Mouse (Mus musculus): ENCODE data around the gene Sytl2.

Gene Sytl2

DNA sequence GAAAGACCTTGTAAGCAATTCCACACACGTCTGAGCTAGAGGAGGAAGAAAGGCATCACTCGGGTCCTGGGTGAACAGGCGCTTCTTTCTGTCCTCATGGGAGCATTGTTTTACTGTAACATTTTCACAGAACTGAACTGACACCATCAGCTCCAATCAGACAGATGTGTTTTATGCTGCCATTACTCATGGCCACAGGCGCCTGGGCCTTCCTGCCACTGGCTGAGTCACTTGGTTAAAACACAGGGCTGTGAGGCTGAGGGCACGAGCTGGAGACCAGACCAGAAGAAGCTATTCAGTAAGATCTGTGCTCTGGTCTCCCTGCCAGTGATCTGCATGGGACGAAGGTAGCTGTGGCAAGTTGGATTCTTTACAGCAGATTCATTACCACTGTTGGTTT, 6.0 kb downstream of the Sytl2 start:
- DNase-seq (ENCODE audit: low read depth, low spot score), result no peak

DNA sequence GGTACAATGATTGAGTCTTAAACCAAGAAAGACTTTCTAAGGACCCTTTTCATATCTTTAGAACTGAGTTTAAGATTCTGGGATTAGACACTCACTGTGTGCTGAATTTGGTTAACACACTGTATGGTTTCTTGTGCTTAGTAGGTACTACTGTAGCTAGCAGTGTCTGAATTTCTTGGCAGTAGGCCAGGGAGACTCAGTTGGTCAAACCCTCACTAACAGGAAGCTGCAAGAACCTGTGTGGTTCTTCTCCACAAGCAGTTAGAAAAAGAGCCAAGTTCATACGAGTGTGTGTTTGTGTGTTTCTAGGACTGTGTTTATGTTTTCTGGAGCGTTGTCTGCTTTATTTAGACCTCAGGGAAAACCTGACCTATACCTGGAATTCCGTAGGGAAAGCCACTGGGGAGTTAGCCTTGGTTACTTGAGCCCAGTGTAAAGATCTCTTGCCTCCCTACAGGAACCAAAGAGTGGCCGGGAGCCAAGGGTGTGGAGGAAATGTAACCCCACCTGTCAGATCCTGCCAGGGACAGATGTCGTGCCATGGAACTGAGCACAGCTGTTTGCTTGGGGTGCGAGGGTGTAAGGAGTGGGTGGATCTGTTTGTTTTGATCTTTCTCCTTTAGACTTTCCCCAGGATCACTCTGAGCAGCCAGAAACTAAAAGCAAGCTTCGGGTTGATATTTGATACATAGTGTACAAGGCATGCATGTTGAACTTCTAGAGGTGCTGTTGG, 10.3 kb downstream of the Sytl2 start:
- DNase-seq (ENCODE audit: low read depth, low spot score), result no peak

DNA sequence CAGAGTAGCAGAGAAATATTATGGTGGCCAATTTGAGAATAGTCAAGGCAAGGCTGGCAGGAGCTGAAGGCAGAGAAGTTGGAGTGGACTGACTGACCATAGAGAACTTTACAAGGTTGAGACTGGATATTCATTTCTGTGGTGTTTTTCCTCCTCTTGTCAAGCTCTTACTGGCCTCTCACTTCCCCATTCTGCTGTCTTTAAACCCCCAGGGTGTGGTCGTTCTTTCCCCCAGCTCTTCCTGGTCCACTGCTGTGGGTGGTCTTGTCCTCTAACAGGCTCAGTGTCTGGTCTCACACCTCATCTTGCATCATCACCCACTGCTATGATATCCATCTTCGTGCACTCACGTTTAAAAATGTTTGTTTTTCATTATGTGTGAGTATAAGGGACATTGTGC, 11.4 kb downstream of the Sytl2 start:
- no peak for DNase-seq (ENCODE audit: low read depth, low spot score)

DNA sequence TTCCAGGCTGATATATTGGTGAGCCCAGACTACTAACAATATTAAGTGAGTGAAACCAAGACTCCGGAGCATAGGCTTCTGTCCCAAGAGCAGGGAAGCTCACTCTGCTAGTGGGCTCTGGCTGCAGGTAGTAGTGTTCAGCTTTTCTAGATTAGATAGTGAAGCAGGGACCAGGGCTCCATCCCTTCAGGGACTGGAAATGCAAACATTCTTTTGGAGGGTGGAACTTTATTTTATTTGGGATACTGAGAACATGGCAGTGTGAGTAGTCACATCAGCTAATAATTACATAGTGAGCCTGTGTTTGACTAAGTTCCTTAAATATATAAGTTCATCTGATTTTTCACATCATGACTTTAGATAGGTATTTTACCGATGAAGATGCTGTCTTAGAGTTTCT, 14.8 kb downstream of the Sytl2 start:
- no peak for DNase-seq (ENCODE audit: low read depth, low spot score)

DNA sequence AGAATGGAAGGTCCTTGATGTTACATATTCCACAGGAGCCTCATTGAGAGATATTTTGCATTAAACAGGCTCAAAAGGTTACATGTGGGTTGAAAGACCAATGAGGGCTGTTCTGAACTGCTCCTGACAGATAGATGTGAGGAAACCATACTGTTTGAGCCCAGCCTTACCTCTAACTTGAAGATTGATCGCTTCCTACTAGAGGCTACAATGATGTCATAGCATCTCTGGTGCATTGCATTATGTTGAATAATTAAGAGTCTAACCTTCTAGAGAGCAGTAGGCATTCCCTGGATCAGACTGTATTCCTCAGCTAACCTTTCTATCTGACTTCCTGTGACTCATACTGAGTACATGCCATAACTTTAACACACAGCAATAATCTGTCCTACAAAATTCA, 17.4 kb downstream of the Sytl2 start:
- DNase-seq (ENCODE audit: low read depth, low spot score), result no peak

DNA sequence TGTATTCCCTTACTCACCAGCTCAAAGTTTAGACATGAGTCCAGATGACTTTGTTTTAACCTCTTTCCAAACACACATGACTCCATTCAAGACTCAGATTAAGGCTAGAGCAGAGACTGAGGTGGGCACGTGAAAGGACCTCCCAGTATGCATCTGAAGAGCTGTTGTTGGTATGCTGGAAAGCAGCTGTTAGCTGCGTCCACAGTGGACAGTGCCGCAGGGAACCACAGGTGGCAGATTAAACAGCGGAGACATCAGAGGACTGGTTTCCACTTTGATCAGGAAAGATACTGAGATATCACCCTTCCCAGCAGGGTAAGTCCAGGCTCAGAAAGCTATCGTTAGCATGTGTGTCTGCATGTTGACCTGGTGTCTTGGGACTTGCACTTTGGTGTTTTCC, 18.1 kb downstream of the Sytl2 start:
- DNase-seq (ENCODE audit: low read depth, low spot score), result no peak

DNA sequence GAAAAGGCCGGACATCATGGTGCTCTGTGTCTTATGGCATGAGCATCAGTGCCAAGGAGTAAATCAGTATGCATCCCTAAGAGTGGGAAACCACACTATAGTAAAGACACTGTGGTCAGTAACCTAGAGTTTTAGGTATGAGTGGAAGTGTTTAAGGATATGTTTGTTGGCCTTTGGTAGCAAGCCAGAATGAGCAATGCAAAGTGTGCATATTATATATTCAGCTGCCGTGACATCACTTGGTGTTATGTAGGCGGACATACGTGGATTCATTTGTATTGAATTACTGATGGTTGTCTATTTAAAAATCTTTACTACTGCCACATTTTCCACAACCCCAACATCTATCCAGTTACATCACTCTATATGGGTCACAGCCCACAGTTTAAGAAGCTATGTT, 23.1 kb downstream of the Sytl2 start:
- DNase-seq (ENCODE audit: low read depth, low spot score), result no peak

DNA sequence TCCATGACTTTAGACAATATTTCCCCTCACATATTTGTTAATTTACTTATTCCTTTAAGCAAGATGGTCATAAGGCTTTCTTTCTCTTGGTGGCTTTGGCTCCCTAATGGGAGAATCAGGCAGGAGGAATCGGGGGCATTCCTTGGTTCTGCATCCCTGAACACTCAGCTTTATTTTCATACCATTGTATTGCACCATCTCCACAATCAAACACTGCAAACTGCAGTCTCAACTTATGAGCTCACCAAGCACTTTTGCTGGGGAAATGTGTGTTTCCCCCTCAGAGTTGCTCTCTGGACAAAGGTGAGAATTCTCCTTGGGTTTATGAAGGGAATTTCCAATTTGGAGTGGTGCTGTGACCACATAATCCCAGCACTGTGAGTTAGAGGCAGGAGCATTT, 28.1 kb downstream of the Sytl2 start:
- no peak for DNase-seq (ENCODE audit: low read depth, low spot score)

DNA sequence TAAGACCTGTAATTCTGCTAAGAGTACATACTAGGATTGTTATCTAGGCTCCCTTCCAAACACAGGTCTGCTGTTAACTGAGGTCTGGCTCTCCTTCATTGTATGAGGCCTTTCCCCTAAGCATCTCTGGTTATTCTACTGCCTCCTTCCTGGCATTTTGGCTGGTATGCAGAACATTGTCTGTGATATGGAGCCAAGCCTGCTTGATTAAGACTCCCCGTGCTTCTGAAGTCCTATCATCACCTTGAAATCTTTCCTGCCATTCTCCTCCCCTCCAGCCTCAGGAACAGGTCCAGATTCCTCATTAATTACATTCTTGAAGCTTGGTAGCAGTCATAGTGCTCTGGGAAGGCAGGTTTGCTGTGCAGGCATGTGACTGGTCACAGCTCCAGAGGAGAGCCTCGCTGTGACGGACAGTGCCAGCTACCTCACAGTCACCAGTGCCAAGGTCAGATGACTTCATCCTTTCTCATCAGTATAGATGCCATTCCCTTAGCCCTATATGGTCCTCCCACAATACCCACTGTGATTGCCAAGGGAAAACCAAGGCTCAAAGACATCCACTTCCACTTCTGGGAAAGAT, 30.5 kb downstream of the Sytl2 start:
- no peak for DNase-seq (ENCODE audit: low read depth, low spot score)

DNA sequence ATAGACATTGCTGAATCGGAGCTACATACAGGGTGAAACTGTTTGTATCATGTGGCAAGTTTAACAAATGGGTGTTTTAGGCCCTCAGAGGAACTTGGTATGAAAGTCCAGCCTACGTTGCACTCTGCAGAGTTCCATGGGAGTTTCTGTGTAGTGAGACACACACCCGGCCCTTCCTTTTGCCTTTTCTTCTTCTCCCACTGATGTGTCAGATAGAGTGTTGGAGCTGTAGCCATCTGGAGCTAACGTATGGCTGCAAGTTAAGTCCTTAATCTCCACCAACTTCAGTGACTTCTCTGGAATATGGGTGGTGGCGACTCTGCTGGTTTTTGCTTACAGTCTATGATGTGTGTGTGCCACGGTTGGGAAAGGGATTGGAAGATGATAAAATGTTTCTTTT, 32.3 kb downstream of the Sytl2 start:
- no peak for DNase-seq (ENCODE audit: low read depth, low spot score)

DNA sequence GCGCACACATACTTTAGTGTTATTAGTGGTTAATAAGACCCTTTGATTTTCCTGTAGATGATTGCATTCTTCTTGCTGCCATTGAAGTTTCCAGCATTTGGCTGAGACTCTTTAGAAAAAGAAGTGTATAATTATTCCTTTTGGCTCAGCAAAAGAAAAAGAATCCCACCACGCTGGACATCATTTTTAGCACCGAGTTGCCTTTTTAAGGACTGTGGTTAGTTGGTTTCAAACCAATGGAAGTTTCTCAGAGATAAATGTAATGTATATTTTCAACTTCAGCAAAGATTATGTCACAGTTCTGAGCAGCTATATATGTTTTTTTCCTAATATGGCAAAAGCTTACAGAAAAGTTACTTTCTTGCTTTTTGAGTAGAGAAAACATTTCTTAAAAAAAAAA, 32.8 kb downstream of the Sytl2 start:
- no peak for DNase-seq (ENCODE audit: low read depth, low spot score)

DNA sequence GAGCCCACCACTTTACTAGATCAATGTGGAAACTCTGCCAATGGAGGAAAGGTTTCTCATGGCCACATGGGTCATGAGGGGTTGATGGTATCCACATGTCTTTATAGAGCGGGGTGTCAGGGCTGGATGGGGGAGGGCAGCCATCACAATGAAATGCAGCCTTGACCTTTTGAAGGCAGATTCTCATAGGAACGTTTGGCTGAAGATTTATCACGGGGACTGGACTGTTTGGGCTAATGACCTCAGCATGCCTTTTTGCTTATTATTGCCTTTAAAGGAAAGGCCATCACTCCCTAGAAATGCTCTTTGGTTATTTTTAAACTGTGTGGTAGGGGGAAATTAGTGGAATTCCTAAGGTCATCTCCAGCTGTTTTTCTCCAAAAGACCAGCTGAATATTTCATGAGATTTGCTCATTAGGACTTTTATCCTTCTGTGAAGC, 33.7 kb downstream of the Sytl2 start:
- DNase-seq (ENCODE audit: low read depth, low spot score), result no peak

DNA sequence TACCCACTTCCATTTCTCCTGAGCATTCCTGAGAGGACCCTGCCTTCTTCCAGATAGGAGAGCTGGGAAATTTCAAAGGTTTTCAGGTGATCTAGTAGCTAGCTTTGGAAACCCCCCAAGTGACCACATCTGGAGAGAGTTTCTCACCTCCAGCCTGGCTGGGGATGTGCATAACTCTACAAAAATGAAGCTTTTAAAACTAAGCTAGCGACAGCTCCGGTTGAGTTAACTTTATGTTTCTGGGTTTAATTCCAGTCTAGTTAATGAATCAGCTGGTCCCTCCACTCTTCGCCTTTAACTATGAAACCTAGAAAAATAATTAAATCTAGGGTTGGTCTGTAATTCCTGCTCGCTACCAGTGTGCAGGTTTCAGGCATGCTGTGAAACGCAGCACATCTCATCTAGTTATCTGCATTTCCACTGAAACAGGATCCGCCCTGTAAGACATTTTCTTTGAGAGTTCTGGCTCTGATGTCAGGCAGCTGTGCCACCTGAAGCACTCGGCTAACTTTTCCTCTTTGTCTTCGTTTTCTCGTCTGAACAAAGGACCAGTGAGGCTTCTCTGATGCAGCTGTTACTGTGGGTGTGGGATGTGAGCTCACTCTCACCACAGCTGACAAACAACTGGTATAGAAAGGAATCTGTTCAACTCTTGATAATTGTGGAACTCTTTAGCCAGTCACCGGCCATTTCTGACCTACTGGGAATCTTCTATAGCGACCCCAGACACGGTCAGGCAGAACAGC, 39.3 kb downstream of the Sytl2 start:
- no peak for DNase-seq (ENCODE audit: low read depth, low spot score)

DNA sequence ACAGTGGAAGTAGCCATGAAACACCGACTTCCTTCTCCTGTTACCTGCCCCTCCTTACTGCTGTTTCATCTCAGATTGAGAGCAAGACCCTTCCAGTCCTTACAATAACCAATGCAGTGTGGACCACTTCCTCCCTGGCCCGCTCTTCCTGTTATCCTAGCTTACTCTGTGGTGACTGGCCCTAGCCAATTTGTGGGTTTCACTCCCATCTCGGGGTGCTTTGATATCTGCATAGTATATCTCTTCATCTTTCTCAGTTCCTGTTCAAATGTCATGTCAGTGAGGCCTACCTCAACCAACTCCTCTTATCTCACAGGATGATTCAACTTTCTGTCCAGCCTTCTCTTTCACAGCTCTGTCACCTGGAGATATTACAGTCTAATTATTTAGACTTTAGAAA, 42.9 kb downstream of the Sytl2 start:
- no peak for DNase-seq (ENCODE audit: low read depth, low spot score)

DNA sequence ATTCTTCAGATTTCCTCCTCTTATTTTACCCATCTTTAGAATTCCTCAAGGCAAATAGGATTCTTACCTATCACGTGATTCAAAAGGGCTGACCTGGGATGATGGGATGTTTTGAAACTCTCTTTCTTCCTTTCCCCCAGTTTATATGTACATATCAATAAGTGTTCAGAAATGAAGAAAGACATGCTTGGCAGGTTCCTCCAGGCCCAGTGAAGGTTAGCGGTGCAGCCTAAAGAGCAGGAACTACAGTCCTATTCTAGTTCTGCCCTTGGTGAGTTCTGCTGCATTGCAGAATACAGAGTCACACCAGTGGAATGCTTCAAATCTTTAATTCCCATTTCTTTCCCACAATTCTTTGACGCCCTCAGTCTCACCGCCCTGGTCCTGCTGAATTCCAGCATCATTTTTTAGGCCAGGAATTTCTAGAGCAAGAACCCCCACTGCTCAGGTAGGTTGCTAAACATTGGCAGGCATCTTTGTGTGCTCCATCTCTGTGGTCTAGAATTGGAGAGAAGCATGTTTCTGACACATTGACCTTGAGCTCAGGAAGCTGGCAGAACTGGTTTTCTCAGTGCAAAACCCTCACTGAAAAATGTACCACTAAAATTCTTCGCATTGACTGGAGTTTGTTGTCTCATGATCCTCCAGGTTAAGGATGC, 45.9 kb downstream of the Sytl2 start:
- DNase-seq (ENCODE audit: low read depth, low spot score), result no peak

DNA sequence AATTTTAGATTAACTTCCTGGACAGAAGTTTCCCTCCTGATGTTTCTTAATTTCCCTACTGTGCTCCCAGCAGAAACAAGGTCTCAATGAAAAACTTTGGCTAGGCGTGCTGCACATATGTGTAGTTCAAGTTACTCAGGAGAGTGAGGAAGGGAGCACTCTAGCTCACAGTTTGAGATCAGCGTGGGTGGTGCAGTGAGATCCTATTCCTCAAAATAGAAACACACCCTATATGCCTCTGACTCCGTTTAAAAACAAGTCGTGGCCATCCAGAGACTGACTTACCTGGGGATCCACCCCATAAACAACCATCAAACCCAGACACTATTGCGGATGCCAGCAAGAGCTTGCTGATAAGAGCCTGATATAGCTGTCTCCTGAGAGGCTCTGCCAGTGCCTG, 47.0 kb downstream of the Sytl2 start:
- no peak for DNase-seq (ENCODE audit: low read depth, low spot score)

DNA sequence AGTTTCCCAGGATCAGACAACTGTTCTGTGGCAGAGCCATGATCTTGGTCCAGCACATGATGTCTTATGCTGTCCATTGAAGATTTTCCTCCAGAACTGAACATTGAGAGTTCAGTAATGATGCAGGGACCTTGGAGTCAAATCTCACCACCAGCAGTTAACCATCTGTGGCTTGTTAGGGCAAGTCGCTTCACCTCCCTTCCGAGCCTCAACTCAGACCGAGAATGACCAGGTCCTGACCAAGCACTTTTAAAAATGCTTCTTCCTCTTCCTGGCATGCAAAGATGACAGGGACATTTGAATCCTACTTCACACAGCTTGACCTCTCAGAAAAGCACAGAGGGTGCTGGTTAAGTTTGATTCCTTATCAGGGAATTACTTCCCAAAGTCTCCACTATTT, 50.1 kb downstream of the Sytl2 start:
- DNase-seq (ENCODE audit: low read depth, low spot score), result no peak

DNA sequence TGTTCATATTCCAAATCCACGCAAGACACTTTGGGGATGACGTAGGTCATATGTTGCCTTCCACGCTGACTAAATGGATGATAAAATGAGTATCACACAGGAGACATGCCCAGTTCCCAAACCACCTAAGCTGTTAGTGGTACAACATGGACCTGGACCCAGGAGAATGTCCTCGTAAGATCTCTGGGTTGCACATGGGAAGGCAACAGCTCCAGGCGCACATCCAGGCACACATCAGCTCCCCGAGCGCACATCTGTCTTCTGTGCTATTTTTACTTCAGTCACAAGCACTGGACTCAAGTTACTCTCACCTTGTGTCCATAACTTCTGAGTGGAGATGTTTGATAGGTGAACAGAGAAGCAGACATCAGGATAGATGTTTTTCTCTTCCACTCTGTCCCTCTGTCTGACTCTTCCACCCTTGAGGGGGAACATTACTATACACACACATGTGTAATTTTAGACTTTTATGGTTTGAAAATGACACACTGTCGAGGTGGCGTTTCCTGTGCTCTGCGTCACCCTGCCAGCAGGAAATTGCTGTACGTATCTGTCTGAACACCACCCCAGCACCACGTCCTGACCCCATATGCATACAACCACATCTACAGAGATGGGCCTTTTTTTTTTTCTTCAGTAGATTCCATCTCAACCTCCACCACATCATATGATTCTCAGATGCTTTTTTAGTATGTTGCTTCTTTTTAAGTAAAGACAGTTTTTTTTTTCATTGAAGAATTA, 51.6 kb downstream of the Sytl2 start:
- DNase-seq (ENCODE audit: low read depth, low spot score), result no peak

DNA sequence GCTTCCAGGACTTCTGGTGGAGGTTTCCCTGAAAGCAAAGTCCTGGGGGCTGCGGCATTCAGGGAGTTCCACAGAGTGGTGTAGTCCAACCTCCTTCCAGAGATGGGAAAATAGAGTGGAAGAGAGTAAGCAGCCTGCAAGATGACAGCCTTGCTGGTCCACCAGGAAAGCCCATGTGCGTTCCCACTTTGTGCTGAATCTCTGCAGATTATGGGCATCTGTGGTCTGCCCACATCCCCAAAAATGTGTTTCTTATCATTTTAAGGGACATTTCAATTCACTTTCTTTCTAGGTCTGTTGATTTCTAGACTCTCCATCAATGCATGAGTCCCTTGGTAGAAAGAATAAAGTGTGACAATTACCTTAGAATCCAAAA, 52.2 kb downstream of the Sytl2 start:
- no peak for DNase-seq (ENCODE audit: low read depth, low spot score)

DNA sequence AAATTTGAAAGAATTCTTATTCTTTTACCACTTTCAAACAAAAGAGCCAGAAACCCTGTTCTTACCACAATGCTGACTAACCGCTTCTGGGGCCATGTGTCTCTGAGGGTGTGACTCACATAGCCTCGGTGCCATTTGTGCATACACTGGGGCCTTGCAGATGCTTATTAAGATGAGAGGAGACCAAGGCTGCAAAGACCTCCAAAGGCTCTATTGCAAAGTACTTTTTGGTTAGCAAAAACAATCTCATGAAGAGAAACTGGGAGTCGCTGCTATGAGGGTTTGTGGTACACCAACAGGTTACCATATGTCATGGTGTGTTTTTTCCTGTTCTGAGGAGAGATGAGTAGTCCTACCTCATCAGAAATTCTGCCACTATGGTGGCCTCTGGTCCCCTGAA, 53.4 kb downstream of the Sytl2 start:
- DNase-seq (ENCODE audit: low read depth, low spot score), result no peak

DNA sequence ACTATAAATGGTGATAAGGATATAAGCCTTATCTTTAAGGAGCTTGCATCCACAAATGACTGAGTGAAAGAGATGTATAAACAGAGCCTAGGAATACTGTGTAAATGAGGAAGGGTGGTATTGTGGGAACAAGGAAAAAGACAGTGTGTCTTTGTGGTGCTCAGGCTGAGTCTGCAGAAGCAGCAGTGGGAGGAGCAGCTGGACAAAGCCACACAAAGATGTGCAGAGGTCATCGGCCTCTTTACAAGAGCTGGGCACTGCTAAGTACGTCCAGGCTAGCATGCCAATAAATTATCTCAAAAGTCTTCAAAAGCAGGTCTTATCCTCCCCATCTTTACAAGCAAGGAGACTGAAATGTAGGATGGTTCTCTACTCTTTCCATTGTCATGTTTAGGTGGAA, 53.9 kb downstream of the Sytl2 start:
- no peak for DNase-seq (ENCODE audit: low read depth, low spot score)

DNA sequence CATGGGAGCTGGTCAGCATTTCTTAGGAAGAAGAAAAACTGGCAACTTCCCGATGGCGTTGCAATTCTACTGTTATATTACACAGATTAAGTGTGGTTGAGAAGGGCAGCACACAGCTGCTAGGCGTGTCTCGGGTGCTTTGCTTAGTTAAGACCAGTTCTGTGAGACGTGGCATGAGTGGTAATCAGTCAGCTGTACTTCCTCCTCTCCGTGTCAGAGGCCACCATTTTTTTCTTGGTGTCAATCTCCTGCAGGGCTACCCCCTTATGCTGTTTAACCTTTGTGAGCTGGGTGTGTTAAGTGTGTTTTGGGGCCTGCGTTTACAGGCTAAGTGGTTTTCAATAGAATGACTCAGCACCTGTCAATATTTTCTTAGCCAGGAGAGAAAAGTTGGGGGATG, 60.7 kb downstream of the Sytl2 start:
- DNase-seq (ENCODE audit: low read depth, low spot score), result no peak

Measured in retina, postnatal 7 days (tissue).